Mouse (Mus musculus): ENCODE data around the gene Mov10.

- TF ChIP-seq CTCF (conservative IDR thresholded peaks at IDR 0.05 in 1 of 2, IDR thresholded peaks at IDR 0.05 in 1 of 2; ENCODE audit: low read depth in 2 of 2, low read length in 2 of 2) (no peak), POLR2A (IDR thresholded peaks at IDR 0.05; ENCODE audit: low read depth, low read length) (no peak), TCF12 (IDR thresholded peaks at IDR 0.05; ENCODE audit: low read depth, low read length) (no peak)
Observed at GRCm38 (mm10) chr3:104835797-104836196, 17.4 kb upstream of the Mov10 start.
